Mouse (Mus musculus): ENCODE data around the gene Syde2.

- TF ChIP-seq MAFK (IDR thresholded peaks at IDR 0.05; ENCODE audit: borderline replicate concordance, low read depth, low read length) (no peak), CTCF (IDR thresholded peaks at IDR 0.05 in 2 of 3, conservative IDR thresholded peaks at IDR 0.05 in 1 of 3; ENCODE audit: control insufficient read depth in 1 of 3, insufficient read depth in 1 of 3, low read depth in 2 of 3, low read length in 3 of 3, poor library complexity in 1 of 3, severe bottlenecking in 1 of 3) (no peak)
Observed at GRCm38 (mm10) chr3:146032976-146033375, 45.3 kb downstream of the Syde2 start.
